Mouse (Mus musculus) lung, postnatal 0 days (tissue): ENCODE data around the gene Suz12. TPM values are rescaled to one million over a fixed set of nuclear protein-coding genes. Genes with fewer than 3 reads are reported as not detected.
A peak's percentile ranks its signal among the peaks of the same experiment; 100 is the strongest.

Experiments
- ATAC-seq: fragments of 200-750 bp; cut with Nextera tagmentation; 2 replicates; pipeline ENCODE4 v1.8.0; 2017; ENCODE audit warnings: moderate library complexity
- DNase-seq: peaks from one replicate; pipeline ENCODE4 v3.0.0-alpha.2; 2016; ENCODE audit warnings: low spot score
- H3K27ac ChIP-seq: fragments of 300-500 bp; sonication (generic); 2 replicates; pipeline ENCODE4 v1.5.1; 2014; ENCODE audit warnings: antibody characterized with exemption, mild to moderate bottlenecking, low read length, mixed read lengths
- H3K27me3 ChIP-seq: fragments of 300-500 bp; sonication (generic); replicated peaks from 2 replicates; pipeline ENCODE4 v1.6.1; 2014; ENCODE audit warnings: low read length, mixed read lengths; ENCODE audit not compliant: insufficient read depth
- H3K36me3 ChIP-seq: fragments of 300-500 bp; sonication (generic); 2 replicates; pipeline ENCODE4 v1.6.1; 2014; ENCODE audit warnings: low read length, mixed read lengths; ENCODE audit not compliant: insufficient read depth
- H3K4me1 ChIP-seq: fragments of 300-500 bp; sonication (generic); 2 replicates; pipeline ENCODE4 v1.6.1; 2014; ENCODE audit warnings: antibody characterized with exemption, low read depth, low read length, mixed read lengths; ENCODE audit not compliant: insufficient read depth
- H3K4me2 ChIP-seq: fragments of 300-500 bp; sonication (generic); replicated peaks from 2 replicates; pipeline ENCODE4 v1.6.1; 2014; ENCODE audit warnings: low read depth, mild to moderate bottlenecking, low read length, moderate library complexity, mixed read lengths
- H3K4me3 ChIP-seq: fragments of 300-500 bp; sonication (generic); 2 replicates; pipeline ENCODE4 v1.5.1; 2014; ENCODE audit warnings: low read depth, low read length
- H3K9ac ChIP-seq: fragments of 300-500 bp; sonication (generic); replicated peaks from 2 replicates; pipeline ENCODE4 v1.6.1; 2014; ENCODE audit warnings: low read depth, mild to moderate bottlenecking
- H3K9me3 ChIP-seq: fragments of 300-500 bp; sonication (generic); 2 replicates; pipeline ENCODE4 v1.6.1; 2016; ENCODE audit warnings: low read length, mixed read lengths
- CTCF ChIP-seq: IDR thresholded peaks from 2 replicates; pipeline ENCODE4 v1.5.1; 2016; ENCODE audit warnings: antibody characterized with exemption, mild to moderate bottlenecking
- EP300 ChIP-seq: IDR thresholded peaks from 2 replicates; pipeline ENCODE4 v1.6.1; 2016; ENCODE audit warnings: antibody characterized with exemption, mild to moderate bottlenecking, control low read depth
- WGBS: fragments of 180-500 bp; shearing (Covaris S2); extraction: QIAGEN DNeasy Blood & Tissue Kit; methylation state at CpG from one replicate; pipeline ENCODE4 v1.1.7; 2014; 5-methylcytosine and 5-hydroxymethylcytosine counted together
- polyA plus RNA-seq: library from polyadenylated mRNA; unstranded; fragments of >200 nt; fragmentation: Nextera tagmentation; extraction: Ambion mirVana; gene quantifications from 2 replicates; pipeline ENCODE4 v1.2.1, GENCODE M21; 2015

The Suz12 gene
- polyA plus RNA-seq, 1 experiment from 2014 or later: 9.7 TPM

DNA sequence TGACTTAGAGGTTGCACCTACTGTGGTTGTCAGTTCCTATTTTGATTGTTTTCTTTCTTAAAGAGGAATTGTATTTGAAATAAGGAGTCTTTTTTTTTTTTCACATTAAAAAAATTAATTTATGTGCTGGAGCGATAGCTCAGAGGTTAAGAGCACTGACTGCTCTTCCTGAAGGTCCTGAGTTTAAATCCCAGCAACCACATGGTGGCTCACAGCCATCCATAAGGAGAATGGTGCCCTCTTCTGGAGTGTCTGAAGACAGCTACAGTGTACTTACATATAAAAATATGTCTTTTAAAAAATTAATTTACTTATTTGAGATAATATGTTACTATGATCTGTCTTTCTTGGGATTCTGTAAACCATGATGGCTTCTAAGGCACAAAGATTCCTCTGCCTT is 26.9 kb downstream of the Suz12 start:
- no peak overlapping the region for H3K27ac ChIP-seq
- peak; percentile 7 for DNase-seq
- H3K4me2 ChIP-seq: no peak overlapping the region
- H3K9me3 ChIP-seq: no peaks in the 10 kb centered on the region
- no peak overlapping the region for H3K9ac ChIP-seq
- H3K27me3 ChIP-seq: no peaks in the 10 kb centered on the region
- WGBS: 96% methylated on average over 1 of the region's 1 CpGs
- peak; percentile 38 for TF ChIP-seq CTCF
- no peak for TF ChIP-seq EP300
- ATAC-seq: no peak
- peaks cover 3% of the 10 kb centered on the region; the same call in 1 of the 2 replicates for H3K36me3 ChIP-seq
- H3K4me3 ChIP-seq: no peak overlapping the region
- no peaks in the 10 kb centered on the region for H3K4me1 ChIP-seq

DNA sequence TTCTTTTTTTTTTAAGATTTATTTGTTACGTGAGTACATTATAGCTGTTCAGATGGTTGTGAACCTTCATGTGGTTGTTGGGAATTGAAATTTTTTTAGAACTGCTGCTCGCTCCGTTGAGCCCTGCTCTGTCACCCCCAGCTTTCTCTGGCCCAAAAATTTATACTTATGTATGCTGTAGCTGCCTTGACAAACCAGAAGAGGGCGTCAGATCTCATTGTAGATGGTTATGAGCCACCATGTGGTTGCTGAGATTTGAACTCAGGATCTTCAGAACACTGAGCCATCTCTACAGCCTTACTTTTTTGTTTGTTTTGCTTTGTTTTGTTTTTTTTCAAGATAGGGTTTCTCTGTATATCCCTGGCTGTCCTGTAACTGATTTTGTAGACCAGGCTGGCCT is 28.4 kb downstream of the Suz12 start:
- peaks cover 8% of the 10 kb centered on the region for H3K36me3 ChIP-seq
- H3K9ac ChIP-seq: no peak overlapping the region
- no peaks in the 10 kb centered on the region for H3K4me1 ChIP-seq
- ATAC-seq (no peak), DNase-seq (no peak)
- TF ChIP-seq EP300 (no peak), CTCF (no peak; the same call in 1 of the 2 replicates)
- no peaks in the 10 kb centered on the region for H3K9me3 ChIP-seq
- H3K27me3 ChIP-seq: no peaks in the 10 kb centered on the region
- H3K27ac ChIP-seq: no peak overlapping the region
- H3K4me2 ChIP-seq: no peak overlapping the region
- no peak overlapping the region for H3K4me3 ChIP-seq
- WGBS: 92% methylated on average over 4 of the region's 4 CpGs

DNA sequence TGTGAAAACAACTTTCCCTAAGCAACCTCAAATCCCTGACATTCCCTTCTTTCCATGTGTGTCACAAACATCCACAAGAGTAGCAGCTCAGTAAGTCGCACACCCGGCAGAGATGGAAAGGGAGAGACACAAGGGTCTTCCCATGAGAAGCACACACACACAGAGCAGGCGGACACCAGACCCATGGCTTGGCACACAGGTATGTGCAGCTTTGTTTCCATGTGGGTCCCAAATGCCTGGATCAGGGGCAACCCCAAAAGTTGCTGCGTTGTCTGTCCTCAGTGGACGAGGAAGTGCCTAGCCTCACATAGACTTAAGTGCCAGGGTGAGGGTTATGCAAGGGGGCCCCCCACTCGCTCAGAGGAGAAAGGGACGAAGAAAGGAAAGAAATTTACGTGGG is 44.6 kb downstream of the Suz12 start:
- WGBS: 60% methylated on average over 8 of the region's 8 CpGs
- DNase-seq (no peak), ATAC-seq (no peak)
- no peaks in the 10 kb centered on the region for H3K9me3 ChIP-seq
- no peaks in the 10 kb centered on the region; the same call in 1 of the 2 replicates for H3K36me3 ChIP-seq
- no peaks in the 10 kb centered on the region for H3K27me3 ChIP-seq
- H3K4me3 ChIP-seq: no peak overlapping the region
- TF ChIP-seq CTCF (no peak), EP300 (no peak)
- H3K27ac ChIP-seq: no peak overlapping the region
- no peak overlapping the region for H3K9ac ChIP-seq
- H3K4me2 ChIP-seq: no peak overlapping the region
- no peaks in the 10 kb centered on the region for H3K4me1 ChIP-seq

DNA sequence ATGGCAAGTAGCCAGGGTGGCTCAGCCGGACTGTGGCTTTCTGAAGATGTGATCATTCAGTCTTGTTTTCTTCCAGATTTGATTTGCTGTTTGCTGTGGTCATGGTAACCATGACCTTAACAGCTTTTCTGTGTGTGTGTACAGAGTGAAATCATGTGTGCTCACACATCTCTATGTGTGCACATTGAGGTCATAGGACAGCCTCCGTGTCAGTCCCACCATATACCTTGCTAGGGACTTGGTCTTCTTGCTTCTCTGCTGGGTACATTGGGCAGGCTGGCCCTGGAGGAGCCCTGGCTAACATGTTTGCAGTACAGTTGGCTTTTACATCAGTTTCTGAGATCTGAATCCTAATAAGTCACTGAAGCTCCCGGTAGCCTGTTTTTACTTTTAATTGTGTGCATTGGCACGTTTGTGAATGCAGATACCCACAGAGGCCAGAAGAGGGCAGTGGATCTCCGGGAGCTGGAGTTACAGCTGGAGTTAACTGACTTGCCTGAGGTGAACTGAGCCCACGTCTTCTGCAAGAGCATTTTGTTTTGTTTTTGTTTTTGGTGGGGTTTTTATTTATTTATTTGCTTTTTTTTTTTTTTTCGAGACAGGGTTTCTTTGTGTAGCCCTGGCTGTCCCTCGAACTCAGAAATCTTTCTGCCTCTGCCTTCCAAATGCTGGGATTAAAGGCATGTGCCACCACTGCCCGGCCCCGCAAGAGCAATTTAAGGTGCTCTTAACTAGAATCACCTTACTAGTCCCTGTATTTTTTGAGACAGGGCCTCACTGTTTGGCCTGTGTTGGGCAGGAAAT is 49.9 kb downstream of the Suz12 start:
- H3K4me2 ChIP-seq: no peak overlapping the region
- no peaks in the 10 kb centered on the region for H3K4me1 ChIP-seq
- ATAC-seq (peak; percentile 50; the same call in 1 of the 2 replicates), DNase-seq (peak; percentile 76)
- no peak for TF ChIP-seq EP300
- TF ChIP-seq CTCF: peak; percentile 84
- WGBS: 48% methylated on average over 10 of the region's 10 CpGs
- H3K27me3 ChIP-seq: no peaks in the 10 kb centered on the region
- H3K27ac ChIP-seq: no peak overlapping the region
- H3K9ac ChIP-seq: no peak overlapping the region
- no peaks in the 10 kb centered on the region for H3K9me3 ChIP-seq
- 0 out of 2 replicates have a peak, but pooled peaks cover 3% of the 10 kb centered on the region for H3K36me3 ChIP-seq
- H3K4me3 ChIP-seq: no peak overlapping the region

DNA sequence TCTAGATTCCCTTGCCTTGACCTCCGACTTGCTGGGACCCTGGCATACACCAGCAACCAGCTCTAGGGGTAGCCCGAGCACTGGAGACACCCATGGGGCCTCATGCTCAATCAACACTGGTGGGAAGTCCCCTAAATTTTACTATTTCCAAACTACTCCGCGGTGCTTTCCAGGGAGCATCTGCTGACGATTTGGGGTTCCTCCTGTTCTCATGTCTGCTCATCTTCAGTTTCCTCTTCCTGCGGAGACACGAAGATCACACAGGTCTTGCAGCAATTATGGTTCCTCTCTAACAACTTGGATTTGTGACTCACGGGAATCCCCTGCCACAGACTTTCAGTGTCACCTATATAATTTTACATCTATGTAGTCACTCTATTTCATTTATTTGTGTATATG is 50.5 kb downstream of the Suz12 start:
- Histone ChIP-seq H3K36me3 (0 out of 2 replicates have a peak, but pooled peaks cover 3% of the 10 kb centered on the region), H3K27me3 (no peaks in the 10 kb centered on the region), H3K9ac (no peak overlapping the region), H3K4me1 (no peaks in the 10 kb centered on the region), H3K27ac (no peak overlapping the region), H3K9me3 (no peaks in the 10 kb centered on the region), H3K4me2 (no peak overlapping the region), H3K4me3 (no peak overlapping the region)
- ATAC-seq: no peak
- TF ChIP-seq EP300: no peak
- TF ChIP-seq CTCF: no peak
- DNase-seq: no peak
- WGBS: 84% methylated on average over 8 of the region's 8 CpGs

DNA sequence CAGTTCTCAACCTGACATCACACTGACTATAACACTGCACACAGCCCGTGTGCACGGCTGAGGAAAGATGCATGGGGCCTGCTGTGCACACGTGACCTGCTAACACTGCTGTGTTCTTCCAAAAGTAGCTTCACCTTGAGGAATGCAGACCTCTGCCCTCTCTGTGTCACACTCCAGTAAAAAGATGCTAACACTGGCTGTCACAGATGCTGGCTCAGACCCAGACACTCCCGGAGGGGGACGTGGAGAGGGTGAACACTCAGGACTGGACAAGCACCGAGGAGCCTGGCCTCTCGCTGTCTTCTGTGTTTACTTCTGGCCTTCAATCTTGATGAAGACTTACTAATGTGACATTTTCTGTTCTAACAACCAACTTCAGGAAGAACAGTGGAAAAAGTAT is 54.0 kb downstream of the Suz12 start:
- Histone ChIP-seq H3K4me1 (no peaks in the 10 kb centered on the region), H3K36me3 (0 out of 2 replicates have a peak, but pooled peaks cover 10% of the 10 kb centered on the region), H3K27ac (no peak overlapping the region), H3K9ac (no peak overlapping the region), H3K4me3 (no peak overlapping the region), H3K27me3 (no peaks in the 10 kb centered on the region), H3K4me2 (no peak overlapping the region), H3K9me3 (no peaks in the 10 kb centered on the region)
- WGBS: 50% methylated on average over 7 of the region's 7 CpGs
- TF ChIP-seq EP300: no peak
- no peak for TF ChIP-seq CTCF
- ATAC-seq (no peak), DNase-seq (no peak)
